Mouse (Mus musculus): ENCODE measurements around the gene Rnf220. TPM values are rescaled to one million over a fixed set of nuclear protein-coding genes. Genes with fewer than 3 reads are reported as not detected.

Rnf220 gene
- polyA plus RNA-seq, 1 experiment from 2014 or later: 55.9 TPM

DNA sequence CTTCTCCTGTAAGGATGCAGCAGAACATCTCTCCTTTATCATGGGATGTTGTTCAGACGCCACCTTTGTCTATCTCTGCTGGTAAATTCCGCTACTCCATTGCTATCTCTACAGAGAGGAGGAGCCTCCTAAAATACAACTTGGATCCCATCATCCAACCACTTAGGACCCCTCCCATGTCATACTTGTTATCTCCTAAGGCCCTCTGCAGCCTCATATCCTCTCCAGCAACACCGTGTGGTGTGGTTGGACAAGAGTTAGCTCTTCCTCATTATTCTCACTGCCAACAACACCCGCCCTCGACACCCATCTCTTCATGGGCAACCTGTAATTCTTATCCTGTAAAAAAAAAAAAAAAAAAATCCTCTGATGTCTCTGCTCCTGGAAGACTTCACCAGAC, 175.8 kb downstream of the Rnf220 start:
- no peaks in the 10 kb centered on the region for H3K9me3 ChIP-seq (replicated peaks)
- no peak; the same call in 1 of the 2 replicates for ATAC-seq
- H3K4me1 ChIP-seq: peaks cover 20% of the 10 kb centered on the region; the same call in 1 of the 2 replicates
- no peak overlapping the region for H3K9ac ChIP-seq
- no peak overlapping the region for H3K27ac ChIP-seq
- WGBS (ENCODE audit: insufficient replicate concordance): 32% methylated on average over 5 of the region's 5 CpGs
- no peaks in the 10 kb centered on the region for H3K36me3 ChIP-seq
- H3K4me2 ChIP-seq: no peak overlapping the region
- H3K27me3 ChIP-seq (replicated peaks): peaks cover 90% of the 10 kb centered on the region
- no peak overlapping the region for H3K4me3 ChIP-seq

DNA sequence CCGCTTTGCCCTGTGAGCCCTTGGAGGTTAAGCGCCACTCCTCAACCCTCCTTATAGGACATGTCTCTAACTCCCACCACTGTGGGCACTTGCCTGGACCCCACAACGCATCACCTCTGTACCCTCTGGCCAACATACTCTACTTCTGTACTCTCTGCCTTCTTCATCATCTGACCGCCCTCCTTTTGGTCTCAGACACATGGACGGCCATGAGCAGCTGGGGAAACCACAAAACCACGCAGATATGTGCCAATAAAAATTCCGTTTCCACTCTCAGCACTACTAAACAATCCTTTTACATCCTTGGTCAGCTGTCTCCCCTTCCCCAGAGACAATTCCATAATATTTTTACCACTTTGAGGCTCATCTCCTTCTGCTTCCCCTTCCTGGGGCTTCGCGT, 178.3 kb downstream of the Rnf220 start:
- Histone ChIP-seq H3K9ac (no peak overlapping the region), H3K27ac (no peak overlapping the region), H3K9me3 (replicated peaks) (no peaks in the 10 kb centered on the region), H3K4me1 (peaks cover 32% of the 10 kb centered on the region), H3K4me3 (no peak overlapping the region), H3K27me3 (replicated peaks) (peaks cover 99% of the 10 kb centered on the region), H3K4me2 (no peak overlapping the region), H3K36me3 (no peaks in the 10 kb centered on the region)
- 61% methylated on average over 9 of the region's 9 CpGs for WGBS (ENCODE audit: insufficient replicate concordance)
- ATAC-seq: no peak

- H3K27me3 ChIP-seq (replicated peaks): peaks cover 93% of the 10 kb centered on the region
- WGBS (ENCODE audit: insufficient replicate concordance): 25% methylated on average over 18 of the region's 18 CpGs
- H3K36me3 ChIP-seq: no peaks in the 10 kb centered on the region
- H3K4me2 ChIP-seq: no peak overlapping the region
- H3K4me3 ChIP-seq: no peak overlapping the region
- no peak for ATAC-seq
- no peaks in the 10 kb centered on the region for H3K9me3 ChIP-seq (replicated peaks)
- H3K9ac ChIP-seq: no peak overlapping the region
- H3K27ac ChIP-seq: no peak overlapping the region
- peaks cover 39% of the 10 kb centered on the region for H3K4me1 ChIP-seq
These were observed 179.1 kb downstream of the Rnf220 start for GRCm38 (mm10) chr4:117317701-117318190.

DNA sequence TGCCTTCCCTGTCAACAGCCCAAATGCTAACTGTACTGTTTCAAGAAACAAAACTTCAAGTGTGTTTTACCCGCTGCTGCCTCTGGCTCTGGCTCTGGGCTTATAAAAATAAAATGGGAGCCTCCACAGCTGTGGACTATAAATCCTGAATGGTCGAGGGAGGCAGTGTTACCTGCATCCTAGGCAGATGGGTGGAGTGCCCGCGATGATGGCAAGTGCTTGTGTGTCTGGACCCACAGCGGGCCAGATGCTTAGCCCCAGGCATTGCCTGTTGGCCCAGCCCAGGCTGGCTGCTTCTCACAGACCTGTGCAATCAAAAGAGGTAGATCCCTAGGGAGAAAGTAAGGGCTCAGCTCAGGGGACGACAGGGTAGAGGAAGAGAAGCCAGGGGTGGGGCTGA, 180.1 kb downstream of the Rnf220 start:
- H3K9me3 ChIP-seq (replicated peaks): no peaks in the 10 kb centered on the region
- H3K9ac ChIP-seq: no peak overlapping the region
- no peak for ATAC-seq
- no peak overlapping the region for H3K4me2 ChIP-seq
- H3K27me3 ChIP-seq (replicated peaks): peaks cover 84% of the 10 kb centered on the region
- peaks cover 48% of the 10 kb centered on the region for H3K4me1 ChIP-seq
- no peak overlapping the region for H3K4me3 ChIP-seq
- 49% methylated on average over 6 of the region's 6 CpGs for WGBS (ENCODE audit: insufficient replicate concordance)
- H3K27ac ChIP-seq: no peak overlapping the region
- H3K36me3 ChIP-seq: no peaks in the 10 kb centered on the region

GRCm38 (mm10) chr4:117314849-117315500, 181.9 kb downstream of the Rnf220 start:
- Histone ChIP-seq H3K9ac (no peak overlapping the region), H3K4me3 (no peak overlapping the region), H3K27me3 (replicated peaks) (peaks cover 69% of the 10 kb centered on the region), H3K9me3 (replicated peaks) (no peaks in the 10 kb centered on the region), H3K36me3 (no peaks in the 10 kb centered on the region), H3K4me2 (no peak overlapping the region), H3K4me1 (peaks cover 50% of the 10 kb centered on the region), H3K27ac (no peak overlapping the region)
- no peak for ATAC-seq
- WGBS (ENCODE audit: insufficient replicate concordance): 78% methylated on average over 16 of the region's 16 CpGs

DNA sequence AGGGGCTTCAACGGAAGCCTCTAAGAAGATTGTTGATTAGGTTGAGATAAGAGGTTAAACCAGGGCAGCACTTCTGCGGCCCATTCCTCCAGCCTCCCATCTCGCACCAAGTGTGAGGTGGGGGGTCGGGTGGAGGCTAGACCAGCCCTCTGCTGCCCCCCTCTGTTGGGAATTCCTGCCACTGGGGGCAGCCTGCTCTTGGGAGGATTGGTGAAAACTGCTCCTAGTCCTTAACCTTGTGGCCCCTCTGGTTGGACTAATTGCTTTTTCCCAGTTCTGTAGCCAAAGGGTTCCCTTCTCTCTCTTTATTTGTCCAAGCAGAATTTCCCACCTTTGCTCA, 183.8 kb downstream of the Rnf220 start:
- Histone ChIP-seq H3K9me3 (replicated peaks) (no peaks in the 10 kb centered on the region), H3K27ac (peak overlapping the region; percentile 97), H3K4me3 (peak overlapping the region; percentile 55), H3K4me2 (peak overlapping the region; percentile 86), H3K36me3 (no peaks in the 10 kb centered on the region), H3K27me3 (replicated peaks) (peaks cover 56% of the 10 kb centered on the region), H3K9ac (peak overlapping the region; percentile 71), H3K4me1 (peaks cover 50% of the 10 kb centered on the region)
- ATAC-seq: peak; percentile 42
- 4% methylated on average over 4 of the region's 4 CpGs for whole genome bisulfite sequencing (ENCODE audit: insufficient replicate concordance)

- 8% methylated on average over 26 of the region's 26 CpGs for WGBS (ENCODE audit: insufficient replicate concordance)
- ATAC-seq: peak; percentile 96
- H3K9ac ChIP-seq: peak overlapping the region; percentile 71
- peak overlapping the region; percentile 97 for H3K27ac ChIP-seq
- peaks cover 48% of the 10 kb centered on the region for H3K4me1 ChIP-seq
- no peaks in the 10 kb centered on the region for H3K36me3 ChIP-seq
- H3K27me3 ChIP-seq (replicated peaks): peaks cover 55% of the 10 kb centered on the region
- no peaks in the 10 kb centered on the region for H3K9me3 ChIP-seq (replicated peaks)
- peak overlapping the region; percentile 55 for H3K4me3 ChIP-seq
- peak overlapping the region; percentile 86 for H3K4me2 ChIP-seq
These were observed 184.3 kb downstream of the Rnf220 start for GRCm38 (mm10) chr4:117312416-117313084.

DNA sequence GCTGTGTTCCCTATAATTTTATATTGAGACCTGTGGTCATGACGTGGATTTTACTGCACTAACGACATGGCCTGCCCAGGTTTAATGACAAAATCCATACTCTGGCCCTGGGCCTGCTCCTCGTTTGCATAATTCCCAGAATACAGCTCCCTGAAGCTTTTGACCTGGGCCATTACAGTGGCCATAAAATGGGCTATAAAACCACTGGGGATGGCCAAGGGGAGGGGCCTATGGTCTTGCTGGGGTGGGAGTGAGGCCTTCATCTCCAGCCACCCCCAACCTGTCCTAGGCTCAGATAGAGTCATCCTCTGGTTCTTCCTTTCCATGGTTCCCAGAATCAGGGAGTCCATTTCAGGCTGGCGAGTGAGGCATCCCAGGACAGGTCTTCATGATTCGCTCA, 185.0 kb downstream of the Rnf220 start:
- no peak; the same call in none of the 2 replicates for ATAC-seq
- Histone ChIP-seq H3K27me3 (replicated peaks) (peaks cover 55% of the 10 kb centered on the region), H3K4me1 (peaks cover 44% of the 10 kb centered on the region), H3K27ac (peak overlapping the region; percentile 97), H3K36me3 (no peaks in the 10 kb centered on the region), H3K9me3 (replicated peaks) (no peaks in the 10 kb centered on the region), H3K4me2 (peak overlapping the region; percentile 86), H3K4me3 (peak overlapping the region; percentile 55), H3K9ac (peak overlapping the region; percentile 71)
- WGBS (ENCODE audit: insufficient replicate concordance): 51% methylated on average over 5 of the region's 5 CpGs

DNA sequence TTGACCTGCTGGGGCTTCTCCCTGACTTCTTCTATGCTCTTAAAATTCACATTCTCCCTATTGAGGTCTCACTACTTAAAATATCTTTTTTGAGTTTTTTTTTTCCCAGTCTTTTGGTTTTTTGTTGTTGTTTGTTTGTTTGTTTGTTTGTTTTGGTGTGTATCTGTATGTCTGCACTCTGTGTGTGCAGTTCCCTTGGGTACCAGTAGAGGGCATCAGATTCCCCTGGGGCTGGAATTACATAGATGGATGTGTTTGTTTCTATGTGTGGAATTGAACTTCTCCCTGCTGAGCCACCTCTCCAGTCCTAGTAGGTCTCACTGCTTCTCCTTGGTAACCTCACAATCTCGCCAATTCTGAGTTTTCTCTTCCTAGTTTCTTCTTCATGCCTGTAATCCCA, 187.4 kb downstream of the Rnf220 start:
- Histone ChIP-seq H3K4me2 (no peak overlapping the region), H3K9me3 (replicated peaks) (no peaks in the 10 kb centered on the region), H3K27me3 (replicated peaks) (peaks cover 55% of the 10 kb centered on the region)

GRCm38 (mm10) chr4:117307270-117307669, 189.6 kb downstream of the Rnf220 start:
- peaks cover 65% of the 10 kb centered on the region for H3K27me3 ChIP-seq (replicated peaks)

More for the DNA sequence above, 187.4 kb downstream of the Rnf220 start:
- WGBS (ENCODE audit: insufficient replicate concordance): 89% methylated on average over 1 of the region's 1 CpGs
- peaks cover 40% of the 10 kb centered on the region for H3K4me1 ChIP-seq
- no peak for ATAC-seq
- H3K36me3 ChIP-seq: no peaks in the 10 kb centered on the region
- no peak overlapping the region for H3K9ac ChIP-seq
- H3K4me3 ChIP-seq: no peak overlapping the region
- no peak overlapping the region for H3K27ac ChIP-seq

DNA sequence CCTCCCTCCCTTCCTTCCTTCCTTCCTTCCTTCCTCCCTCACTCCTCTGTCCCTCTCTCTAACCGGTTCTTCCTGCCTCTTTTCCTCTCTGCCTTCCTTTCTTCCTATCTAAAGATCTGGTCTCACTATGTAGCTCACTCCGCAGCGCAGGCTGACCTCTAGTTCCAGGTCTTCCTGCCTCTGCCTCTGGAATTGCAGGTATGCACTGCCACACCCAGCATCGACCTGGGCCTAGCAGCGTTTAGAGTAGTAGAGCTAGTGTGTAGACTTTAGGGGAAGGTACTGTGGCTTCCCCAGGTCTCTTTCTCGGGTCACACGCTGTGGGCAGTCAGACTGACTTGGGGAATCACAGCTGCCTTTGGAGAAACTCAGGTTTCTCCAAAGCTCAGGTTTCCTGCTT, 191.4 kb downstream of the Rnf220 start:
- Histone ChIP-seq H3K9me3 (replicated peaks) (no peaks in the 10 kb centered on the region), H3K4me2 (no peak overlapping the region), H3K9ac (no peak overlapping the region), H3K27ac (no peak overlapping the region), H3K4me3 (no peak overlapping the region), H3K27me3 (replicated peaks) (peaks cover 80% of the 10 kb centered on the region), H3K36me3 (no peaks in the 10 kb centered on the region), H3K4me1 (peaks cover 17% of the 10 kb centered on the region)
- ATAC-seq: no peak
- WGBS (ENCODE audit: insufficient replicate concordance): 44% methylated on average over 6 of the region's 7 CpGs

More at GRCm38 (mm10) chr4:117307270-117307669, 189.6 kb downstream of the Rnf220 start:
- Histone ChIP-seq H3K4me3 (no peak overlapping the region), H3K9ac (no peak overlapping the region), H3K27ac (no peak overlapping the region), H3K36me3 (no peaks in the 10 kb centered on the region), H3K9me3 (replicated peaks) (no peaks in the 10 kb centered on the region), H3K4me1 (peaks cover 35% of the 10 kb centered on the region), H3K4me2 (no peak overlapping the region)
- ATAC-seq: no peak
- WGBS (ENCODE audit: insufficient replicate concordance): 61% methylated on average over 6 of the region's 6 CpGs

DNA sequence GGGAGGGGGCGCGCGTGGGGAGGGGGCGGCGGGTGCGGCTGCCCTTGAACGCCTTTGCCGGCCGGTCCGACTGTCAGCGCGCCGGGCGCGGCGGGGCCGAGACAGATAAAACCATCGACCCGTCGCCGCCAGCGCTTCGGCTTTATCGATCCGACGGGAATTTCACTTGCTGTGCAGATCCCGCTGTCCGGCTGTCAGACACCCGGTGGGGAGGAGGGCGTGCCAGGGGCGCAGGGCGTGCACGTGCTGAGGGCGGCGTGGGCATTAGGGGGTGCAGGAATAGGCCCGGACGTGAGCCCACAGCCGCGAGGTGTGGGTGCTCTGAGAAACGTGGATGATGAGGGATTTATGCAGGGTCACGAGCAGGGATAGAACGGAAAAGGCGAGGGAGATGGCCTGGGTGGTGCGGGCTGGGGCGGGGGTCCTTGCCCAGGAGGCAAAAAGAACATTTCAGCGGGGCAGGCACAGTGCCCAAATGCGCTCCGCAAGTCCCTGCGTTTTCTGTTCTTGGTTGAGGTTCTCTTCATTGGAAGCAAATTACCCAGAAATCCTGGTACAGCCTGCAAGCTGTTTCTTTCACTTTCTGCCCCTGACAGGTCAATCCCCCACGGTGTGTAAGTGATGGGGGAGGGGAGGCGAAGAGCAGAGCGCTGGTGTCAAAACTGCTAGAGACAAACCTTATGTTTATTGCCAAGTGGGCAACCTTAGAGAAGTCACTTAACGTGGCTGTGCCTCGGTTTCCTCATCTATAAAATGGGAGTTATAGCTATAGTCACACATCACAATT, 192.4 kb downstream of the Rnf220 start:
- Histone ChIP-seq H3K27ac (no peak overlapping the region), H3K36me3 (no peaks in the 10 kb centered on the region), H3K4me1 (peaks cover 16% of the 10 kb centered on the region), H3K27me3 (replicated peaks) (peaks cover 90% of the 10 kb centered on the region), H3K9me3 (replicated peaks) (no peaks in the 10 kb centered on the region), H3K9ac (peak overlapping the region; percentile 23; the same call in 1 of the 2 replicates), H3K4me3 (peak overlapping the region; percentile 45), H3K4me2 (peak overlapping the region; percentile 71)
- ATAC-seq: no peak
- 9% methylated on average over 54 of the region's 54 CpGs for WGBS (ENCODE audit: insufficient replicate concordance)

Measured in liver, embryonic 12.5 days (tissue).